Mouse (Mus musculus) olfactory bulb, adult 2 months (tissue): Measurements from ENCODE around the gene 4930564D02Rik.

Source experiments
- CTCF ChIP-seq: fragments of 200-500 bp; IDR thresholded peaks from 2 replicates; pipeline ENCODE4 v1.5.1; 2012; ENCODE audit warnings: low read depth, mild to moderate bottlenecking, low read length, moderate library complexity; ENCODE audit not compliant: insufficient read depth
- POLR2A ChIP-seq: fragments of 200-500 bp; IDR thresholded peaks from 2 replicates; pipeline ENCODE4 v1.6.1; 2012; ENCODE audit warnings: mild to moderate bottlenecking, low read depth, low read length, moderate library complexity; ENCODE audit not compliant: insufficient read depth

- TF ChIP-seq CTCF, result peak; percentile 69
- TF ChIP-seq POLR2A, result no peak
Measured at GRCm38 (mm10) chr3:105058627-105059513, 7.8 kb upstream of the 4930564D02Rik start.
